Mouse (Mus musculus): Measurements from ENCODE around the gene Ppwd1. TPM values are rescaled to one million over a fixed set of nuclear protein-coding genes. Genes with fewer than 3 reads are reported as not detected.
"Not testable (repeated sequence)": the region's sequence is repeated elsewhere in the genome, so short reads cannot be mapped to it uniquely, and the experiment has no call there.

The Ppwd1 gene
- total RNA-seq (2021): 10 to 100 TPM; 11.5 to 13.8 TPM
- long read RNA-seq, experiment 1, transcript Ppwd1-201 (11 exons, 2,342 nt): major isoform, 12 of 13 reads
- long read RNA-seq, experiment 1, partial matches to known transcripts: 1 of 13 reads
- long read RNA-seq, experiment 1, other reads (novel, unspliced or antisense): 0 of 13 reads
- long read RNA-seq, experiment 2, transcript Ppwd1-201 (11 exons, 2,342 nt): major isoform, 5 of 10 reads
- long read RNA-seq, experiment 2, partial matches to known transcripts: 0 of 10 reads
- long read RNA-seq, experiment 2, other reads (novel, unspliced or antisense): 1 of 10 reads

GRCm38 (mm10) chr13:104228384-104229066 is at the start of gene Ppwd1, which contains the start of gene Cenpk:
Gene Ppwd1 (minus strand): TSS chr13:104228843.
Gene Cenpk (plus strand): TSS chr13:104228611.
- DNase-seq (ENCODE audit: low spot score in 2 of 2): peak; percentile 91 to 96

- DNase-seq (ENCODE audit: low spot score in 2 of 2): no peak
Observed at GRCm38 (mm10) chr13:104258997-104259396, 30.4 kb upstream of the Ppwd1 start.

- no peak for DNase-seq (ENCODE audit: low spot score in 2 of 2)
Observed at GRCm38 (mm10) chr13:104229181-104229580, 538 bp upstream of the Ppwd1 start.

GRCm38 (mm10) chr13:104227478-104227877 is 1.2 kb downstream of the Ppwd1 start:
- no peak for DNase-seq (ENCODE audit: low spot score in 2 of 2)

- no peak for DNase-seq (ENCODE audit: low spot score in 2 of 2)
Observed at GRCm38 (mm10) chr13:104204313-104204712, 24.3 kb downstream of the Ppwd1 start.

- not testable (repeated sequence) for DNase-seq (ENCODE audit: low spot score in 2 of 2)
Observed at GRCm38 (mm10) chr13:104195891-104196290, 32.8 kb downstream of the Ppwd1 start.

- DNase-seq (ENCODE audit: low spot score in 2 of 2): no peak
Observed at GRCm38 (mm10) chr13:104187357-104187756, 41.3 kb downstream of the Ppwd1 start.

- DNase-seq (ENCODE audit: low spot score in 2 of 2): no peak
Observed at GRCm38 (mm10) chr13:104179176-104179888, 49.3 kb downstream of the Ppwd1 start.

- peak; percentile 90 to 98 for DNase-seq (ENCODE audit: low spot score in 2 of 2)
Observed at GRCm38 (mm10) chr13:104178650-104179121, 50.0 kb downstream of the Ppwd1 start, which contains the start of gene Trim23. Gene Trim23 (plus strand): TSS chr13:104178797.

- DNase-seq (ENCODE audit: low spot score in 2 of 2): peak; percentile 70 to 85
Observed at GRCm38 (mm10) chr13:104177796-104178649, 50.6 kb downstream of the Ppwd1 start, which contains the start of gene Trappc13. Gene Trappc13 (minus strand): TSS chr13:104178469.

- DNase-seq (ENCODE audit: low spot score in 2 of 2): no peak
Observed at GRCm38 (mm10) chr13:104176874-104177273, 51.8 kb downstream of the Ppwd1 start.

GRCm38 (mm10) chr13:104172498-104172897 is 56.1 kb downstream of the Ppwd1 start:
- no peak for DNase-seq (ENCODE audit: low spot score in 2 of 2)

- no peak for DNase-seq (ENCODE audit: low spot score in 2 of 2)
Observed at GRCm38 (mm10) chr13:104171711-104172110, 56.9 kb downstream of the Ppwd1 start.

- DNase-seq (ENCODE audit: low spot score in 2 of 2): no peak
Observed at GRCm38 (mm10) chr13:104155686-104156085, 73.0 kb downstream of the Ppwd1 start.

Other genes with a start within 250 kb of the Ppwd1 start
- gene Nln, start 119.2 kb downstream of the Ppwd1 start, total RNA-seq (2021): 10 to 100 TPM; 15.3 TPM
- 1 to 10 TPM; 3.3 to 3.5 TPM for gene Sgtb, start 119.1 kb downstream of the Ppwd1 start, total RNA-seq (2021)
- 10 to 100 TPM; 35.1 to 39.7 TPM for gene Trappc13, start 50.4 kb downstream of the Ppwd1 start, total RNA-seq (2021)
- 10 to 100 TPM; 19.7 to 23.0 TPM for gene Trim23, start 50.0 kb downstream of the Ppwd1 start, total RNA-seq (2021)
- gene Cenpk, start 232 bp downstream of the Ppwd1 start, total RNA-seq (2021): 10 to 100 TPM in 1 of 2 experiments, 1 to 10 TPM in 1; 6.5 to 10.2 TPM
- 1 to 10 TPM; 3.2 to 4.4 TPM for gene Adamts6, start 59.0 kb upstream of the Ppwd1 start, total RNA-seq (2021)

Data from gastrocnemius, postnatal 4 days (tissue).